Mouse (Mus musculus): ENCODE data around the gene Cox4i2.

DNA sequence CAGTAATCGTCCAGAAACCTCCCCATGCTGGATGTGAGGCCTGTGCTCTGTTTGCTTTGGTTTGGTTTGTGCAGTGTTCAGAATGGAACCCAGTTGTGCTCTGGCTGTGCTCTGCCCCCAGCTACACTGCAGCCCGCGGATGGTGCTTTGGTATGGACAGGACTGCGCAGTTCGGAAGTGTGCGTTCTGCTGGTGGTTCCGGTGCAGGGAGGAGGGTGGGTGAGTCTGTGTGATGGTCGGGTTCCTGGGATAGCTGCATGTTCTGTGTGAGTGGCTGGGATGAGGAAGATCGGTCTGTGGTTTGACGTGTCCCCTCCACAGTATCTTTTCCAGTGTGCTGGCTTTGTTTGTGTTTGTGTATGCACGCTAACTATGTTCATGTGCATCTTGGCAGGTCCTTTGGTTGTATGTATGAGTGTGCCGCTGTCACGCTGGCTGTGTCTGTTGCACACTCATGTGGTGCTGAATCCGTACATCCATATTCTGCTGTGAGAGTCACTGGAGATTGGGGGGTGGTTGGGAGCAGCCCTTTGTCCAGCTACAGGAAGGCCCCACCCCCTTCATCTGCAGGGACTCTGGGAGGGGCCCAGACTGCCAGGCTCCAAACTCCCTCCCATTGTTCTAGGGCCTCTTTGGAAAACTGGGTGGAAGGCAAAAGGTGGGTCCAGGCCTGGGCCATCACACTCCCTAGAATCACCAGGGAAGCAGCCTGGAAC lies 26.0 kb upstream of the Cox4i2 start:
- TF ChIP-seq CTCF (IDR thresholded peaks at IDR 0.05; ENCODE audit: low read depth, low read length) (no peak), POLR2A (IDR thresholded peaks at IDR 0.05; ENCODE audit: borderline replicate concordance, low read depth, low read length) (no peak)

Data from bone marrow macrophage, adult 2 months (primary cell).